22 mouse cellular contexts compared by ENCODE assay signal in the genomic region with DNA sequence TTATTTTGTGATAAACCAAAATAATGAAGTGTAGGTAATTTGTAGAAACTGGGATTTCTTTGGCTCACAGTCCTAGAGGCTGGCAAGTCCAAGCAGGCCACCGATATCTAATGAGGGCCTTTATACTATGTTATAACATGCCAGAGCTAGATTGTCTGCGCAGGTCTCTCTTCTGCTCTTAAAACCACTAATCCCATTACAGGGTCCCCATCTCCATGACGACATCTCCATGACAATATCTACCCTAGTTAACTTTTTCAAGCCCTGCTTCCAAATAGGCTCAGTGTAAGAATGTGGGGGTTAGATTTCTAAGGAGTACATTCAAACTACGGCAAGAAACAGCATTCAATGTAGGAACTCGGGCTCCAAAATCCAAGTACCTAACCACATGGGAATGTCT.
A peak's percentile ranks its signal among the peaks of the same experiment; 100 is the strongest.
DNase-seq lines count a peak whose midpoint lies in the region; ATAC-seq and TF ChIP-seq lines count a peak whose summit lies in the region.
"Had no signal": no experiment of that assay in that cellular context is flagged by ENCODE, and none has a peak within 500 bp of the region (broad histone marks: within the 10 kb centered on the region; RNA-seq: fewer than 3 reads in every experiment).

No protein-coding gene starts in this region.

- no peaks in the 10 kb centered on the region for H3K9me3 ChIP-seq in forebrain, embryonic 11.5 days (ENCODE audit: control insufficient read depth, low read length)
- no peaks in the 10 kb centered on the region for H3K9me3 ChIP-seq in midbrain, embryonic 10.5 days (replicated peaks)
- no peaks in the 10 kb centered on the region for H3K9me3 ChIP-seq in midbrain, postnatal 0 days (ENCODE audit: low read length)
- H3K9me3 ChIP-seq: heart, embryonic 13.5 days; hindbrain, embryonic 13.5 days; lung, embryonic 15.5 days; stomach, embryonic 15.5 days had no signal

- H3K27ac ChIP-seq in forebrain, embryonic 11.5 days (ENCODE audit: low read depth, low read length) = peak overlapping the region; percentile 37; the same call in 1 of the 2 replicates
- peak overlapping the region; percentile 14; the same call in 1 of the 2 replicates for H3K27ac ChIP-seq in midbrain, embryonic 10.5 days (replicated peaks)
- no peak overlapping the region for H3K27ac ChIP-seq in midbrain, postnatal 0 days (ENCODE audit: low read depth, low read length)
- H3K27ac ChIP-seq: heart, embryonic 13.5 days; hindbrain, embryonic 13.5 days; liver, embryonic 14.5 days; lung, embryonic 15.5 days; stomach, embryonic 15.5 days had no signal

- no peak overlapping the region for H3K9ac ChIP-seq in forebrain, embryonic 11.5 days (ENCODE audit: low read length)
- no peak overlapping the region for H3K9ac ChIP-seq in midbrain, postnatal 0 days (replicated peaks; ENCODE audit: low read length, poor library complexity, severe bottlenecking)
- H3K9ac ChIP-seq: heart, embryonic 13.5 days; hindbrain, embryonic 13.5 days; liver, embryonic 14.5 days; lung, embryonic 15.5 days; stomach, embryonic 15.5 days had no signal

- peaks cover 7% of the 10 kb centered on the region; the same call in 1 of the 2 replicates for H3K4me1 ChIP-seq in forebrain, embryonic 11.5 days (replicated peaks; ENCODE audit: control insufficient read depth, insufficient read depth, low read length)
- H3K4me1 ChIP-seq in midbrain, embryonic 10.5 days = peaks cover 61% of the 10 kb centered on the region
- H3K4me1 ChIP-seq in midbrain, postnatal 0 days (ENCODE audit: insufficient read depth, low read length) = peaks cover 6% of the 10 kb centered on the region; the same call in 1 of the 2 replicates

- TF ChIP-seq CTCF in midbrain, postnatal 0 days (IDR thresholded peaks at IDR 0.05) = no peak

- DNase-seq in embryo, embryonic 10 days (ENCODE audit: low spot score) = peak; percentile 38
- DNase-seq in embryo, embryonic 10.5 days (ENCODE audit: low spot score) = no peak
- DNase-seq in forebrain, embryonic 11.5 days (ENCODE audit: low spot score) = no peak
- peak; percentile 43 for DNase-seq in midbrain, embryonic 10.5 days (ENCODE audit: low spot score)
- DNase-seq in midbrain, postnatal 0 days (ENCODE audit: low spot score) = no peak
- DNase-seq in thymus, postnatal 25 days = no peak
- no peak for DNase-seq in kidney, postnatal 25 days
- DNase-seq: adrenal gland, postnatal 36 days; cerebellum, adult 2 months; cerebellum, postnatal 36 days; kidney, adult 2 months; kidney, postnatal 36 days; lung, postnatal 4 days; retina, postnatal 1 day; thymus, adult 18-20 months had no signal

- H3K36me3 ChIP-seq in forebrain, embryonic 11.5 days (ENCODE audit: control insufficient read depth, insufficient read depth, low read length) = no peaks in the 10 kb centered on the region
- no peaks in the 10 kb centered on the region for H3K36me3 ChIP-seq in midbrain, embryonic 10.5 days
- no peaks in the 10 kb centered on the region for H3K36me3 ChIP-seq in midbrain, postnatal 0 days (ENCODE audit: insufficient read depth, low read length)
- H3K36me3 ChIP-seq: heart, embryonic 13.5 days; hindbrain, embryonic 13.5 days; lung, embryonic 15.5 days; stomach, embryonic 15.5 days had no signal

- WGBS in forebrain, embryonic 11.5 days = 23% methylated on average over 5 of the region's 5 CpGs
- 31% methylated on average over 5 of the region's 5 CpGs for WGBS in midbrain, embryonic 10.5 days
- whole genome bisulfite sequencing in midbrain, postnatal 0 days = 22% methylated on average over 5 of the region's 5 CpGs

- no peak overlapping the region for H3K4me3 ChIP-seq in forebrain, embryonic 11.5 days (ENCODE audit: low read depth, low read length)
- no peak overlapping the region for H3K4me3 ChIP-seq in midbrain, embryonic 10.5 days
- no peak overlapping the region for H3K4me3 ChIP-seq in midbrain, postnatal 0 days (ENCODE audit: low read depth, low read length)
- H3K4me3 ChIP-seq: heart, embryonic 13.5 days; hindbrain, embryonic 13.5 days; lung, embryonic 15.5 days; stomach, embryonic 15.5 days had no signal

- H3K27me3 ChIP-seq in forebrain, embryonic 11.5 days (ENCODE audit: control insufficient read depth, insufficient read depth, low read length) = no peaks in the 10 kb centered on the region
- H3K27me3 ChIP-seq in midbrain, embryonic 10.5 days (ENCODE audit: low read depth, poor library complexity, severe bottlenecking) = peaks cover 7% of the 10 kb centered on the region
- H3K27me3 ChIP-seq in midbrain, postnatal 0 days (ENCODE audit: insufficient read depth, low read length) = no peaks in the 10 kb centered on the region
- H3K27me3 ChIP-seq: heart, embryonic 13.5 days; hindbrain, embryonic 13.5 days; lung, embryonic 15.5 days; stomach, embryonic 15.5 days had no signal

- ATAC-seq in forebrain, embryonic 11.5 days (replicated peaks; ENCODE audit: low FRiP score) = peak; percentile 56; the same call in 1 of the 2 replicates
- peak; percentile 63 for ATAC-seq in midbrain, postnatal 0 days (ENCODE audit: low FRiP score)
- ATAC-seq in megakaryocyte, adult 5-6 weeks (ENCODE audit: poor library complexity, severe bottlenecking) = no peak
- ATAC-seq: inflammation-experienced regulatory T-cells, adult 6 months had no signal

- H3K4me2 ChIP-seq in forebrain, embryonic 11.5 days (ENCODE audit: low read depth, low read length, severe bottlenecking) = no peak overlapping the region
- no peak overlapping the region for H3K4me2 ChIP-seq in midbrain, postnatal 0 days (ENCODE audit: low read depth, low read length, poor library complexity, severe bottlenecking)
- H3K4me2 ChIP-seq: heart, embryonic 13.5 days; hindbrain, embryonic 13.5 days; lung, embryonic 15.5 days; stomach, embryonic 15.5 days had no signal

Comparison
In these comparisons a context has a peak if more than half of its experiments do, and no peak if none do; other contexts are left out.
1. DNase-seq: peak in embryo, embryonic 10 days (single experiment) and midbrain, embryonic 10.5 days (single experiment); none in embryo, embryonic 10.5 days (single experiment), forebrain, embryonic 11.5 days (single experiment), midbrain, postnatal 0 days (single experiment), thymus, postnatal 25 days (single experiment) and kidney, postnatal 25 days (0 of 2).